Mouse (Mus musculus) T-helper 17 cell (primary cell): ENCODE results near the gene Eif3k.
"Not testable (repeated sequence)": the region's sequence is repeated elsewhere in the genome, so short reads cannot be mapped to it uniquely, and the experiment has no call there.

ENCODE experiments used
- in situ Hi-C, 2 experiments: fragments of 300-600 bp; cut with MboI, MseI; formaldehyde crosslinking; loops; 1 replicate in 1 of 2; 2 replicates in 1 of 2; pipeline ENCODE4 v1.15.1; 2025; ENCODE audit warnings: high pct_unique_total_duplicates in 2 of 2

The Eif3k gene

GRCm38 (mm10) chr7:28990766-28991273 is 9.2 kb upstream of the Eif3k start:
- in situ Hi-C loops = no loop called here

GRCm38 (mm10) chr7:28985207-28985606 is 3.5 kb upstream of the Eif3k start:
- in situ Hi-C loops = loop anchor here (10.0 kb wide), 1 partner anchor 50 kb away; no protein-coding TSS in a partner anchor

- in situ Hi-C loops = loop anchor here (10.0 kb wide), 1 partner anchor 50 kb away; no protein-coding TSS in a partner anchor
These were observed 2.8 kb upstream of the Eif3k start for GRCm38 (mm10) chr7:28984452-28984851.

GRCm38 (mm10) chr7:28983849-28984248 is 2.2 kb upstream of the Eif3k start:
- in situ Hi-C loops = loop anchor here (10.0 kb wide), 1 partner anchor 51 kb away; no protein-coding TSS in a partner anchor

GRCm38 (mm10) chr7:28983141-28983564 is 1.5 kb upstream of the Eif3k start:
- in situ Hi-C loops = loop anchor here (10.0 kb wide), 1 partner anchor 52 kb away; no protein-coding TSS in a partner anchor

- in situ Hi-C loops = loop anchor here (10.0 kb wide), 1 partner anchor 52 kb away; no protein-coding TSS in a partner anchor
These were observed 780 bp upstream of the Eif3k start for GRCm38 (mm10) chr7:28982274-28983013.

- in situ Hi-C loops = no loop called here
These were observed 4.1 kb downstream of the Eif3k start for GRCm38 (mm10) chr7:28977556-28977955.

- in situ Hi-C loops = no loop called here
These were observed 8.6 kb downstream of the Eif3k start for GRCm38 (mm10) chr7:28973025-28973424.

GRCm38 (mm10) chr7:28972542-28972985 is 9.1 kb downstream of the Eif3k start:
- in situ Hi-C loops = no loop called here

GRCm38 (mm10) chr7:28971770-28972269 is 9.8 kb downstream of the Eif3k start:
- in situ Hi-C loops = no loop called here

- in situ Hi-C loops = no loop called here
These were observed 10.6 kb downstream of the Eif3k start for GRCm38 (mm10) chr7:28971029-28971428.

- in situ Hi-C loops = no loop called here
These were observed 11.8 kb downstream of the Eif3k start for GRCm38 (mm10) chr7:28969672-28970394.

- in situ Hi-C loops = no loop called here
These were observed 12.4 kb downstream of the Eif3k start for GRCm38 (mm10) chr7:28969271-28969670.

- in situ Hi-C loops = not testable (repeated sequence)
These were observed 13.5 kb downstream of the Eif3k start for GRCm38 (mm10) chr7:28968120-28968519.

- in situ Hi-C loops = no loop called here
These were observed 14.7 kb downstream of the Eif3k start for GRCm38 (mm10) chr7:28966751-28967505.

GRCm38 (mm10) chr7:28966181-28966580 is 15.5 kb downstream of the Eif3k start:
- in situ Hi-C loops = no loop called here

GRCm38 (mm10) chr7:28965346-28965840 is 16.3 kb downstream of the Eif3k start:
- in situ Hi-C loops = no loop called here

- in situ Hi-C loops = no loop called here
These were observed 18.2 kb downstream of the Eif3k start for GRCm38 (mm10) chr7:28963399-28963923.

GRCm38 (mm10) chr7:28961927-28962670 is 19.6 kb downstream of the Eif3k start, which contains the start of gene Actn4:
Gene Actn4, minus strand, starts transcription at chr7:28962340.
- in situ Hi-C loops = no loop called here

- in situ Hi-C loops = no loop called here
These were observed 20.1 kb downstream of the Eif3k start for GRCm38 (mm10) chr7:28961584-28961926.
